Mouse (Mus musculus) liver, embryonic 14 days (tissue): Measurements from ENCODE around the gene Gm3194. TPM values are rescaled to one million over a fixed set of nuclear protein-coding genes. Genes with fewer than 3 reads are reported as not detected.

Experiments used
- polyA plus RNA-seq: library from polyadenylated mRNA; depleted of rRNA; stranded (reverse); fragments of >200 nt; gene quantifications from 2 replicates; pipeline ENCODE4 v1.2.3, GENCODE M21; 2012; rRNA removed

The Gm3194 gene
- polyA plus RNA-seq, result 0.05 and 0.07 TPM in 2 replicates

GRCm38 (mm10) chr14:5455367-5455766 lies at the start of gene Gm3194:
Gene Gm3194 (minus strand): TSS chr14:5455467.

GRCm38 (mm10) chr14:5501374-5501773 lies 46.1 kb upstream of the Gm3194 start, which contains the start of gene Gm3488:
Gene Gm3488 (plus strand): TSS chr14:5501674.

GRCm38 (mm10) chr14:5483907-5484306 lies 28.6 kb upstream of the Gm3194 start, which contains the start of gene Gm3187:
Gene Gm3187 (plus strand): TSS chr14:5484207.

GRCm38 (mm10) chr14:5477730-5478129 lies 22.5 kb upstream of the Gm3194 start, which contains the start of gene Gm8246:
Gene Gm8246 (minus strand): TSS chr14:5477830.

GRCm38 (mm10) chr14:5388949-5389348 lies 66.3 kb downstream of the Gm3194 start, which contains the start of gene Gm3500:
Gene Gm3500 (minus strand): TSS chr14:5389049.

Other genes with a start within 250 kb of the Gm3194 start
- gene Gm3526, start 194.9 kb downstream of the Gm3194 start, polyA plus RNA-seq, result not detected in 2 replicates
- gene Gm3542, start 120.5 kb downstream of the Gm3194 start, polyA plus RNA-seq, result not detected in 2 replicates
- 0.01 TPM in 1 of 2 replicates, not detected in the other for gene Gm3500, start 66.4 kb downstream of the Gm3194 start, polyA plus RNA-seq
- gene Gm8246, start 22.4 kb upstream of the Gm3194 start, polyA plus RNA-seq, result not detected in 2 replicates
- gene Gm3187, start 28.7 kb upstream of the Gm3194 start, polyA plus RNA-seq, result not detected in 2 replicates
- 0.02 TPM in 2 replicates for gene Gm3488, start 46.2 kb upstream of the Gm3194 start, polyA plus RNA-seq
- gene Gm3532, start 83.0 kb upstream of the Gm3194 start, polyA plus RNA-seq, result not detected in 2 replicates
- not detected in 2 replicates for gene Gm8265, start 177.6 kb upstream of the Gm3194 start, polyA plus RNA-seq
- not detected in 2 replicates for gene Gm9603, start 232.0 kb upstream of the Gm3194 start, polyA plus RNA-seq